Mouse (Mus musculus): ENCODE measurements around the gene Panx2. TPM values are rescaled to one million over a fixed set of nuclear protein-coding genes. Genes with fewer than 3 reads are reported as not detected.

Panx2 gene
- polyA plus RNA-seq, 1 experiment from 2014 or later: 0.44 TPM

GRCm38 (mm10) chr15:89106976-89107375 lies 47.4 kb downstream of the Panx2 start:
- Histone ChIP-seq H3K4me1 (no peaks in the 10 kb centered on the region), H3K4me3 (no peak overlapping the region), H3K27ac (no peak overlapping the region), H3K9me3 (replicated peaks) (no peaks in the 10 kb centered on the region), H3K36me3 (peaks cover 100% of the 10 kb centered on the region), H3K27me3 (ENCODE audit: low read depth, poor library complexity, severe bottlenecking) (no peaks in the 10 kb centered on the region)
- 97% methylated on average over 1 of the region's 1 CpGs for WGBS
- no peak for DNase-seq (ENCODE audit: low spot score)

- no peak for DNase-seq (ENCODE audit: low spot score)
- Histone ChIP-seq H3K36me3 (peaks cover 98% of the 10 kb centered on the region), H3K9me3 (replicated peaks) (no peaks in the 10 kb centered on the region), H3K4me3 (no peak overlapping the region), H3K4me1 (no peaks in the 10 kb centered on the region), H3K27me3 (ENCODE audit: low read depth, poor library complexity, severe bottlenecking) (no peaks in the 10 kb centered on the region), H3K27ac (no peak overlapping the region)
- WGBS: 86% methylated on average over 9 of the region's 9 CpGs
Observed at GRCm38 (mm10) chr15:89110147-89110546, 50.6 kb downstream of the Panx2 start.

DNA sequence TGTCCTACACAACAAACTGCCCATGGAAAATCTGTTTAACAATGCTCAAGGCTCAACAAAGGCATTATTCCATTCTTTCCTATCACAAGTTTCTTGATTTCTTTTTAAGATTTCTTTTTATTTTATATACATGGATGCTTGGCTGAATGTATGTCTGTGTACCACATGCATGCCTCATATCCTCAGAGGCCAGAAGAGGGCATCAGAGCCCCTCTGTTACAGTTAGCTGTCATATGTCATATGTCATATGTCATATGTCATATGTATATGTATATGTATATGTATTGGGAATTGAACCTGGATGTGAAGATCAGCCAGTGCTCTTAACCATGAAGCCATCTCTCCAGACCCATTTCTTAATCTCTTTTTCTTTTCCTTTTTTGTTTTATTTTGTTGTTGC lies 58.5 kb downstream of the Panx2 start:
- no peaks in the 10 kb centered on the region for H3K9me3 ChIP-seq (replicated peaks)
- H3K4me1 ChIP-seq: peaks cover 29% of the 10 kb centered on the region
- H3K27me3 ChIP-seq (ENCODE audit: low read depth, poor library complexity, severe bottlenecking): no peaks in the 10 kb centered on the region
- DNase-seq (ENCODE audit: low spot score): no peak
- H3K36me3 ChIP-seq: peaks cover 77% of the 10 kb centered on the region
- H3K4me3 ChIP-seq: no peak overlapping the region
- no peak overlapping the region for H3K27ac ChIP-seq

- Histone ChIP-seq H3K36me3 (peaks cover 42% of the 10 kb centered on the region), H3K4me1 (peaks cover 43% of the 10 kb centered on the region), H3K27ac (peak within 1 kb of the TSS; percentile 87), H3K27me3 (ENCODE audit: low read depth, poor library complexity, severe bottlenecking) (no peaks in the 10 kb centered on the region), H3K9me3 (replicated peaks) (no peaks in the 10 kb centered on the region), H3K4me3 (peak within 1 kb of the TSS; percentile 82)
- WGBS: 1% methylated on average over 47 of the region's 47 CpGs
- peak; percentile 97 for DNase-seq (ENCODE audit: low spot score)
Observed at GRCm38 (mm10) chr15:89122649-89123366, 63.3 kb downstream of the Panx2 start, which contains the start of gene Tubgcp6. Tubgcp6 (minus strand) TSS chr15:89123112.

Other genes starting within 250 kb of the Panx2 start
- 10.8 and 12.3 TPM in 2 replicates for gene Alg12, start 240.4 kb upstream of the Panx2 start, polyA plus RNA-seq (2016; fragmentation: Nextera tagmentation; extraction: Ambion mirVana)
- gene Creld2, start 240.1 kb upstream of the Panx2 start, polyA plus RNA-seq (2016; fragmentation: Nextera tagmentation; extraction: Ambion mirVana): 98.5 and 99.0 TPM in 2 replicates
- gene Pim3, start 197.5 kb upstream of the Panx2 start, polyA plus RNA-seq (2016; fragmentation: Nextera tagmentation; extraction: Ambion mirVana): 46.6 and 48.2 TPM in 2 replicates
- gene Ttll8, start 105.3 kb upstream of the Panx2 start, polyA plus RNA-seq (2016; fragmentation: Nextera tagmentation; extraction: Ambion mirVana): not detected in 2 replicates
- not detected in 2 replicates for gene Mlc1, start 80.7 kb upstream of the Panx2 start, polyA plus RNA-seq (2016; fragmentation: Nextera tagmentation; extraction: Ambion mirVana)
- 0.11 and 0.18 TPM in 2 replicates for gene Mov10l1, start 76.8 kb upstream of the Panx2 start, polyA plus RNA-seq (2016; fragmentation: Nextera tagmentation; extraction: Ambion mirVana)
- 59.5 and 62.1 TPM in 2 replicates for gene Trabd, start 15.4 kb downstream of the Panx2 start, polyA plus RNA-seq (2016; fragmentation: Nextera tagmentation; extraction: Ambion mirVana)
- gene Selenoo, start 29.4 kb downstream of the Panx2 start, polyA plus RNA-seq (2016; fragmentation: Nextera tagmentation; extraction: Ambion mirVana): 10.6 and 13.9 TPM in 2 replicates
- 24.4 and 28.6 TPM in 2 replicates for gene Tubgcp6, start 63.4 kb downstream of the Panx2 start, polyA plus RNA-seq (2016; fragmentation: Nextera tagmentation; extraction: Ambion mirVana)
- 13.0 and 13.8 TPM in 2 replicates for gene Hdac10, start 69.0 kb downstream of the Panx2 start, polyA plus RNA-seq (2016; fragmentation: Nextera tagmentation; extraction: Ambion mirVana)
- gene Mapk12, start 81.0 kb downstream of the Panx2 start, polyA plus RNA-seq (2016; fragmentation: Nextera tagmentation; extraction: Ambion mirVana): 21.5 and 26.4 TPM in 2 replicates
- gene Mapk11, start 89.9 kb downstream of the Panx2 start, polyA plus RNA-seq (2016; fragmentation: Nextera tagmentation; extraction: Ambion mirVana): 20.3 and 21.8 TPM in 2 replicates
- 147 and 162 TPM in 2 replicates for gene Plxnb2, start 121.1 kb downstream of the Panx2 start, polyA plus RNA-seq (2016; fragmentation: Nextera tagmentation; extraction: Ambion mirVana)
- gene Dennd6b, start 136.8 kb downstream of the Panx2 start, polyA plus RNA-seq (2016; fragmentation: Nextera tagmentation; extraction: Ambion mirVana): 21.2 and 27.5 TPM in 2 replicates
- gene Ppp6r2, start 151.8 kb downstream of the Panx2 start, polyA plus RNA-seq (2016; fragmentation: Nextera tagmentation; extraction: Ambion mirVana): 15.4 and 21.2 TPM in 2 replicates

All from limb, embryonic 10.5 days (tissue).